Mouse (Mus musculus): ENCODE measurements around the gene Limch1. TPM values are rescaled to one million over a fixed set of nuclear protein-coding genes. Genes with fewer than 3 reads are reported as not detected.
A peak's percentile ranks its signal among the peaks of the same experiment; 100 is the strongest.

Gene Limch1
- polyA plus RNA-seq, 1 experiment from 2014 or later = 58.6 TPM

DNA sequence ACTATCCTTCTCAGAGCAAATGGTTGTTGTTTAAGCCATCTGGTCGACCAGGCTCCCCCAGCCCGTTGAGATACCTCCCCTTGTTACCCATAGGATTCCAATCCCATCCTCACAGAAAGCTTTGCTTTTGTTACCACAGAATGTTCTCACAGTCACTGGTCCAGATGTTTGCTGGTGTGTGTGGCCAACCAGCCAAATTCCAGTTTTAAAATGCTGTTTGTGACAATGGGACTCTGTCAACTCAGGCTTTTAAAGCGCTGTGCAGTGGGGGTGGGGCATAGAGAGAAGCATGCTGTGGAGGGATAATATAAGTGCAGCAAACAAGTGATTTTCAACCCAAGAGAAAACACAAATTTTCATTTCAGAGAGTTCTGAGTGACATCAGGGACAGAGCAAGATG is 43.4 kb downstream of the Limch1 start:
- Histone ChIP-seq H3K36me3 (replicated peaks; ENCODE audit: control insufficient read depth, insufficient read depth) (no peaks in the 10 kb centered on the region), H3K4me3 (replicated peaks; ENCODE audit: low read length) (no peak overlapping the region), H3K4me1 (replicated peaks; ENCODE audit: control insufficient read depth, insufficient read depth, low read length) (no peaks in the 10 kb centered on the region; the same call in 1 of the 2 replicates), H3K27ac (no peak overlapping the region), H3K9me3 (ENCODE audit: control insufficient read depth, low read length) (no peaks in the 10 kb centered on the region), H3K4me2 (replicated peaks) (no peak overlapping the region), H3K9ac (no peak overlapping the region), H3K27me3 (ENCODE audit: control insufficient read depth, insufficient read depth, low read length) (no peaks in the 10 kb centered on the region)
- ATAC-seq (ENCODE audit: low FRiP score) = no peak
- 81% methylated on average over 3 of the region's 3 CpGs for WGBS
- no peak for DNase-seq (ENCODE audit: low spot score)

DNA sequence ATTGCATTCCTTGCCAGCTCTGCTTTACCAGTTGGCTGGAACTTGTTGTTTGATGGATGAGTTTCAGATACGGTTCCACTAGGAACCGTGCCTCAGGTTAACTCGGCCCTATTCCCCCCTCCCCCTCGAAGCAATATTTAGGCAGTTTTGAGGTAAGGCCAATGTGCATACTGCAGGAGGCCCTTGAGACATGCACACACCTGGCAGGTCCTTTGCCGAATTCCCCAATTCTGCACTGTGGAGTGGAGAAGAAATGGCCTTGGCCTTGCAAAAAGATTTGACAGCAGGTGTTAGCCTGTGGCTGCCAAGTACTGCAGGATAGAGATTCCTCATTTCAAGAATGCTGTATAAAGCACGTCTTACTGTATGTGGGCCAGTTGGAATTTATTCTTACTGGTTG is 45.5 kb downstream of the Limch1 start:
- Histone ChIP-seq H3K27me3 (ENCODE audit: control insufficient read depth, insufficient read depth, low read length) (no peaks in the 10 kb centered on the region), H3K9ac (no peak overlapping the region), H3K4me2 (replicated peaks) (no peak overlapping the region), H3K9me3 (ENCODE audit: control insufficient read depth, low read length) (no peaks in the 10 kb centered on the region), H3K36me3 (replicated peaks; ENCODE audit: control insufficient read depth, insufficient read depth) (no peaks in the 10 kb centered on the region), H3K4me3 (replicated peaks; ENCODE audit: low read length) (no peak overlapping the region), H3K4me1 (replicated peaks; ENCODE audit: control insufficient read depth, insufficient read depth, low read length) (no peaks in the 10 kb centered on the region; the same call in 1 of the 2 replicates), H3K27ac (no peak overlapping the region)
- no peak for DNase-seq (ENCODE audit: low spot score)
- ATAC-seq (ENCODE audit: low FRiP score) = no peak
- WGBS = 77% methylated on average over 6 of the region's 6 CpGs

DNA sequence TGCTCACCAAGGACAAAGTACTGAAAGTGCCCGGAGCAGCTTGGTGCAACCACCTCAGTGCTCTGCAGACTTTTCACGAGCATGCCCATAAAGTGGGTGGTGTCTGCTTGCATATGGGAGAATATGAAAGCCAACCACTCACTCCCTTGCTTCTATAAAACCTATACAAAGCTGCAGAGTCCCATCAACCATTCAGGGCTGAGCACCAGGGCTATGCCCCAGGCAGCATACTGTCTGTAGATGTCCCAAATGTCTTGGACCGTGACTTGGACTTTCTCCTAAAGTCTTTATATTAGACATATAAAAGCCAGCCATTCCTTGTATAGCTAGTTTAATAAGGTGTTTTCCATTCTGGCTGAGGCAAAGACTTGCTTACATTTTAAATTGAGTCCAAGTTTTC is 47.6 kb downstream of the Limch1 start:
- Histone ChIP-seq H3K36me3 (replicated peaks; ENCODE audit: control insufficient read depth, insufficient read depth) (no peaks in the 10 kb centered on the region), H3K27ac (no peak overlapping the region), H3K27me3 (ENCODE audit: control insufficient read depth, insufficient read depth, low read length) (no peaks in the 10 kb centered on the region), H3K9ac (no peak overlapping the region), H3K4me3 (replicated peaks; ENCODE audit: low read length) (no peak overlapping the region), H3K9me3 (ENCODE audit: control insufficient read depth, low read length) (no peaks in the 10 kb centered on the region), H3K4me1 (replicated peaks; ENCODE audit: control insufficient read depth, insufficient read depth, low read length) (peaks cover 13% of the 10 kb centered on the region), H3K4me2 (replicated peaks) (no peak overlapping the region)
- DNase-seq (ENCODE audit: low spot score) (no peak), ATAC-seq (ENCODE audit: low FRiP score) (no peak)
- 96% methylated on average over 3 of the region's 3 CpGs for WGBS

DNA sequence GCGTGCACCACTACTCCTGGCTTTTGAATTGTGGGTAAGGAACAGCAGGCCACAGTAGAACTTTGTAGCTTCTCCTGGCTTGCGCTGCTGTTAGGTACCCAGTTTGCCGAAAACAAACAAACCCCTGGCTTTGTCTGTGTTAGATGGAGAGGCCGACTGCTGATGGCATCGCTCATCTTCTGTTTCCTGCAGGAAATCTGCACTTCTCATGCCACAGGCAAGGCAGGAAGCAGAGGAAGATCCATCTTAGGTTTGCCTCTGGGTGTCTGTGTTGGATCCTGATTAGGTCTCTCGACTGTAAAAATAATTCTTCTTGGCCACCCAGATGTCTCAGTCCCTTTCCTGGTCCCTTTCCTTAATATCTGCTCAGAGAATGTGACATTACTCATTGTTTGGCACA is 51.7 kb downstream of the Limch1 start:
- H3K36me3 ChIP-seq (replicated peaks; ENCODE audit: control insufficient read depth, insufficient read depth) = no peaks in the 10 kb centered on the region
- H3K27ac ChIP-seq = peak overlapping the region; percentile 68
- peaks cover 43% of the 10 kb centered on the region for H3K4me1 ChIP-seq (replicated peaks; ENCODE audit: control insufficient read depth, insufficient read depth, low read length)
- H3K27me3 ChIP-seq (ENCODE audit: control insufficient read depth, insufficient read depth, low read length) = no peaks in the 10 kb centered on the region
- H3K4me2 ChIP-seq (replicated peaks) = no peak overlapping the region
- DNase-seq (ENCODE audit: low spot score) (no peak), ATAC-seq (ENCODE audit: low FRiP score) (no peak)
- H3K4me3 ChIP-seq (replicated peaks; ENCODE audit: low read length) = no peak overlapping the region
- H3K9me3 ChIP-seq (ENCODE audit: control insufficient read depth, low read length) = no peaks in the 10 kb centered on the region
- WGBS = 67% methylated on average over 6 of the region's 6 CpGs
- H3K9ac ChIP-seq = no peak overlapping the region

DNA sequence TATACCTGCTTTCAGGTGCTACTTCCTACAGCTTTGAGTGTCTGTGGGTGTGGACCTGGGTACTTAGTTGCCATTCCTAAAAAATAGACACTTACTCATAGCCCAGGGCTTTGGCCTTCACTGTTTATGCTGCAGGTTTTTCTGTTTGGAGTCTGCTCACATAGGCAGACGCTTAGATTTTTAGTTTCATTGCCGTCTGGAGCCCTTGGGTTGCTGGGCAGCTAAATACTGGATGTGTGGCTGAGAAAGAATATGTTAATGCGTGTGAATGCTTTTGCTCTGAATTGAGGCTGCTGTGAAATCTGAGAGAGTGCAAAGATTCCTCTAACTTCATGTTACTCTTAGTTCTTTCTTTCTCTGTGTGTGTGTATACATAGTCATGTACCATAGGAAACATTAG is 52.5 kb downstream of the Limch1 start:
- H3K4me2 ChIP-seq (replicated peaks) = no peak overlapping the region
- H3K4me1 ChIP-seq (replicated peaks; ENCODE audit: control insufficient read depth, insufficient read depth, low read length) = peaks cover 45% of the 10 kb centered on the region
- no peaks in the 10 kb centered on the region for H3K27me3 ChIP-seq (ENCODE audit: control insufficient read depth, insufficient read depth, low read length)
- H3K36me3 ChIP-seq (replicated peaks; ENCODE audit: control insufficient read depth, insufficient read depth) = no peaks in the 10 kb centered on the region
- peak overlapping the region; percentile 68 for H3K27ac ChIP-seq
- no peak overlapping the region for H3K9ac ChIP-seq
- no peak for DNase-seq (ENCODE audit: low spot score)
- no peaks in the 10 kb centered on the region for H3K9me3 ChIP-seq (ENCODE audit: control insufficient read depth, low read length)
- no peak overlapping the region for H3K4me3 ChIP-seq (replicated peaks; ENCODE audit: low read length)
- 24% methylated on average over 3 of the region's 3 CpGs for WGBS
- ATAC-seq (ENCODE audit: low FRiP score) = 0 out of 2 replicates have a peak, but pooled peaks have one; percentile 32

DNA sequence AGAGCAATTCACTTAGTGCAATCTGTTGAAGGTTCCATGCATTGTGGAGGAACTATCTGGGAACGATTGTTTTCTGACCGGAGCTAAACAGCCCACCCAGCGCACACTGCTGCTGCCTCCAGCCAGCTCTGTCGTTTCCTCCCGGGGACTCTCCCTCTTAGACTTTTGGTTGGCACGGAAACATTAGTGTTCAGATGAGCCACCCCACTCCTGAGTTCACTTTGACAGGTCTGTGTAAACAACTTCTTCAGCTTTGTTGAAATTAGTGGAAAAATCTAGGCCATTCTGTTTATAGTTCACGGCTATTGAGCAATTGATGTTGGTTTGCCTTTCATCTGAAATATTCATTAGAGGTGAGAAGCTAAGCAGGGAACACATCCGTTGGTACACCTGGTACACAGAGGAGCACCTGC is 53.0 kb downstream of the Limch1 start:
- H3K4me3 ChIP-seq (replicated peaks; ENCODE audit: low read length) = no peak overlapping the region
- no peaks in the 10 kb centered on the region for H3K36me3 ChIP-seq (replicated peaks; ENCODE audit: control insufficient read depth, insufficient read depth)
- H3K27ac ChIP-seq = peak overlapping the region; percentile 68
- H3K9me3 ChIP-seq (ENCODE audit: control insufficient read depth, low read length) = no peaks in the 10 kb centered on the region
- peaks cover 45% of the 10 kb centered on the region for H3K4me1 ChIP-seq (replicated peaks; ENCODE audit: control insufficient read depth, insufficient read depth, low read length)
- DNase-seq (ENCODE audit: low spot score) = no peak
- no peak overlapping the region for H3K4me2 ChIP-seq (replicated peaks)
- 15% methylated on average over 8 of the region's 8 CpGs for WGBS
- H3K27me3 ChIP-seq (ENCODE audit: control insufficient read depth, insufficient read depth, low read length) = no peaks in the 10 kb centered on the region
- peak; percentile 70; the same call in 1 of the 2 replicates for ATAC-seq (ENCODE audit: low FRiP score)
- no peak overlapping the region for H3K9ac ChIP-seq

DNA sequence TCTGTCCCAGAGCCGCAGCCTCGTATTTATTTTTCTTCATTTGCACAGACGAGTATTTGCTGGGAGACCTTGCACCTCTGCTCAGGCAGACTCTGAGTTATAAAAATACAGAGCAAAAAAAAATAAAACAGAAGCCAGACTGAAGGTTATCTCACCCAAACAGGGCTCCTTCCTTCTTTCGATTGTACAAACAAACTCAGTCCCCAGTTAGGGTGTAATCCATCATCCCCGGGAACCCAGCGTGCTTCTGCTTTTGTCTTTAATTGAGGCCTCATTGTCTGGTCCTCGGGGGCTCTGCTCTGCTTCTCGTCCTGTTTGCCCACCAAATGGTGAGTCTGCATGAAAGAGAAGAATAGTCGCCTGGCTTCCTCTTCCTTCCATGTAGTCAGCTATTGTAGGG is 54.6 kb downstream of the Limch1 start:
- ATAC-seq (ENCODE audit: low FRiP score) (no peak), DNase-seq (ENCODE audit: low spot score) (no peak)
- no peaks in the 10 kb centered on the region for H3K27me3 ChIP-seq (ENCODE audit: control insufficient read depth, insufficient read depth, low read length)
- H3K36me3 ChIP-seq (replicated peaks; ENCODE audit: control insufficient read depth, insufficient read depth) = no peaks in the 10 kb centered on the region
- peaks cover 45% of the 10 kb centered on the region for H3K4me1 ChIP-seq (replicated peaks; ENCODE audit: control insufficient read depth, insufficient read depth, low read length)
- H3K9ac ChIP-seq = no peak overlapping the region; the same call in 1 of the 2 replicates
- no peak overlapping the region for H3K4me2 ChIP-seq (replicated peaks)
- WGBS = 11% methylated on average over 9 of the region's 9 CpGs
- H3K4me3 ChIP-seq (replicated peaks; ENCODE audit: low read length) = no peak overlapping the region
- H3K27ac ChIP-seq = peak overlapping the region; percentile 68; the same call in 1 of the 2 replicates
- no peaks in the 10 kb centered on the region for H3K9me3 ChIP-seq (ENCODE audit: control insufficient read depth, low read length)

DNA sequence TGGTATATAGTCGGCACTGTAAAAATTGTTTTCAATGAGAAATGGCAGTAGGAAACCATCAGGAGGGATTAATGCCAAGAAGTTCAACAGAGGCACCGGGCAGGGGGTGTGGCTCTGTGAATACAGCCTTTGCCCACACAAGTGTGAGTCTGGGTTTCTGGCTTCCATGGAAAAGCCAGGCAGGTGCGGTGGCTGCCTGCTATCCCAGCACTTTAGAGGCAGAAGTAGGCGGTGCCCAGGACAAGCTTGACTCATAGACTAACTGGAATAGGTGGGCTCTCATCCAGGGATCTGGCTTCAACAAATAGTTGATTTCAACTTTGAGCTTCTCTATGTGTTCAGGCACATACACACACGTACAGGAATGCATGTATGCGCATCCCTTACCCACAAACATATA is 55.4 kb downstream of the Limch1 start:
- ATAC-seq (ENCODE audit: low FRiP score) (no peak), DNase-seq (ENCODE audit: low spot score) (no peak)
- Histone ChIP-seq H3K36me3 (replicated peaks; ENCODE audit: control insufficient read depth, insufficient read depth) (no peaks in the 10 kb centered on the region), H3K9me3 (ENCODE audit: control insufficient read depth, low read length) (no peaks in the 10 kb centered on the region), H3K9ac (no peak overlapping the region), H3K4me1 (replicated peaks; ENCODE audit: control insufficient read depth, insufficient read depth, low read length) (peaks cover 45% of the 10 kb centered on the region), H3K4me2 (replicated peaks) (no peak overlapping the region), H3K27me3 (ENCODE audit: control insufficient read depth, insufficient read depth, low read length) (no peaks in the 10 kb centered on the region), H3K4me3 (replicated peaks; ENCODE audit: low read length) (no peak overlapping the region), H3K27ac (0 out of 2 replicates have a peak overlapping the region, but pooled peaks have one; percentile 58)
- WGBS = 76% methylated on average over 6 of the region's 6 CpGs

DNA sequence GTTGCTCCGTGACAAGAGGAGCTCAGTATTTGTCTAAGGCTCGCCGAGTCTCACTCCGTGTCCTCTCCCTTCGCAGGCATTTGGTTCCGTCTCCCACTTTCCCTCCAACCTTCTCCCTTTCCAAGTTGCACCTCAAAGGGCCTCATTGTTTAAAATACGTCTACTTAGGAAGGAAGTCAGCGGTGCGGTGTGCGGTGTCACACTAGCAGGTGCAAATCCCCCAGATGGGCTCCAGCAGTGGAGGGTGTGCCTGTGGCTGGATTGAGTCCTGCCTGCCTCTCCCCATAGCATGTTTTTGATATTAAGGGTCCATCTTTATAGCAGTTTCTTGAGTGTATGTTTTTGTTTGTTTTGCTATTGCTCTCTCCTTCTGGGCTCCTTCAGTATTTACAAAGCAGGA is 56.6 kb downstream of the Limch1 start:
- no peak for DNase-seq (ENCODE audit: low spot score)
- H3K27me3 ChIP-seq (ENCODE audit: control insufficient read depth, insufficient read depth, low read length) = no peaks in the 10 kb centered on the region
- peaks cover 48% of the 10 kb centered on the region for H3K4me1 ChIP-seq (replicated peaks; ENCODE audit: control insufficient read depth, insufficient read depth, low read length)

DNA sequence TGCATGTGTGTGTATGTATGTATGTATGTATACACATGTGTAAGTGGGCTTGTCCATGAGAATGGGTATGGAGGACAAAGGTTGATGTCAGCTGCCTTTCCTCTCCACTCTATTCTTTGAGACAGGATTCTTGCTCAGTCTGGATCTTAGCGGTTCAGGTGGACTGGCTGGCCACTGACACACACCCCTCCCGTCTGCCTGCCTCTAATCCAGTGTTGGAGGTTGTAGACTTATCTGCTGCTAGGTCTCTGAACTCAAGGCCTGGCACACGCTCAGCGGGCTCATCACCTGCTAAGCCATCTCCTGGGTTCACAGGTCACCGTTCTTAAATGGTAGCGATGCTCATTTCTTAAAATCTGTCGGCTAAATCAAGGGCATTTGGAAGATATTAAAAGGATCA is 60.7 kb downstream of the Limch1 start:
- H3K36me3 ChIP-seq (replicated peaks; ENCODE audit: control insufficient read depth, insufficient read depth) = no peaks in the 10 kb centered on the region
- 74% methylated on average over 7 of the region's 7 CpGs for WGBS
- no peaks in the 10 kb centered on the region for H3K27me3 ChIP-seq (ENCODE audit: control insufficient read depth, insufficient read depth, low read length)
- peaks cover 15% of the 10 kb centered on the region; the same call in 1 of the 2 replicates for H3K4me1 ChIP-seq (replicated peaks; ENCODE audit: control insufficient read depth, insufficient read depth, low read length)
- no peak overlapping the region for H3K4me2 ChIP-seq (replicated peaks)
- no peaks in the 10 kb centered on the region for H3K9me3 ChIP-seq (ENCODE audit: control insufficient read depth, low read length)
- no peak overlapping the region for H3K27ac ChIP-seq
- H3K9ac ChIP-seq = no peak overlapping the region
- H3K4me3 ChIP-seq (replicated peaks; ENCODE audit: low read length) = no peak overlapping the region
- ATAC-seq (ENCODE audit: low FRiP score) = no peak
- no peak for DNase-seq (ENCODE audit: low spot score)

More for the DNA sequence above, 56.6 kb downstream of the Limch1 start:
- H3K4me3 ChIP-seq (replicated peaks; ENCODE audit: low read length) = no peak overlapping the region
- ATAC-seq (ENCODE audit: low FRiP score) = no peak
- no peak overlapping the region for H3K9ac ChIP-seq
- H3K27ac ChIP-seq = no peak overlapping the region
- 62% methylated on average over 10 of the region's 10 CpGs for WGBS
- no peaks in the 10 kb centered on the region for H3K9me3 ChIP-seq (ENCODE audit: control insufficient read depth, low read length)
- no peaks in the 10 kb centered on the region for H3K36me3 ChIP-seq (replicated peaks; ENCODE audit: control insufficient read depth, insufficient read depth)
- H3K4me2 ChIP-seq (replicated peaks) = no peak overlapping the region
